Mouse (Mus musculus): ENCODE results near the gene Mgst1. TPM values are rescaled to one million over a fixed set of nuclear protein-coding genes. Genes with fewer than 3 reads are reported as not detected.

Gene Mgst1
- polyA plus RNA-seq (2012; rRNA removed), result 110 and 117 TPM in 2 replicates

GRCm38 (mm10) chr6:138139930-138140329 lies at the start of gene Mgst1:
Mgst1 (plus strand) TSS chr6:138140316.

Other genes with a start within 250 kb of the Mgst1 start
- not detected in 2 replicates for gene Slc15a5, start 60.4 kb upstream of the Mgst1 start, polyA plus RNA-seq (2012; rRNA removed)